Mouse (Mus musculus) right cerebral cortex, adult 18-20 months (tissue): ENCODE data around the gene 4933415A04Rik.

ENCODE experiments used
- DNase-seq: peaks from one replicate; pipeline ENCODE4 v3.0.0; 2022; ENCODE audit warnings: mixed read lengths

The 4933415A04Rik gene

GRCm38 (mm10) chr11:43586324-43587090, at the start of gene 4933415A04Rik:
TSS of gene 4933415A04Rik (plus strand) at chr11:43587040.
- peak; percentile 59 for DNase-seq

- no peak for DNase-seq
Observed at GRCm38 (mm10) chr11:43537074-43537473, 49.8 kb upstream of the 4933415A04Rik start.

- DNase-seq = no peak
Observed at GRCm38 (mm10) chr11:43539863-43540262, 47.0 kb upstream of the 4933415A04Rik start.

GRCm38 (mm10) chr11:43543711-43544466, 43.0 kb upstream of the 4933415A04Rik start:
- no peak for DNase-seq

- DNase-seq = no peak
Observed at GRCm38 (mm10) chr11:43544819-43545218, 42.0 kb upstream of the 4933415A04Rik start.

GRCm38 (mm10) chr11:43545873-43546475, 40.9 kb upstream of the 4933415A04Rik start:
- DNase-seq = no peak

- no peak for DNase-seq
Observed at GRCm38 (mm10) chr11:43546678-43547077, 40.2 kb upstream of the 4933415A04Rik start.

GRCm38 (mm10) chr11:43548148-43548547, 38.7 kb upstream of the 4933415A04Rik start:
- peak; percentile 68 for DNase-seq

GRCm38 (mm10) chr11:43548657-43549435, 38.0 kb upstream of the 4933415A04Rik start:
- DNase-seq = no peak

GRCm38 (mm10) chr11:43549701-43550100, 37.1 kb upstream of the 4933415A04Rik start:
- no peak for DNase-seq

- DNase-seq = no peak
Observed at GRCm38 (mm10) chr11:43551756-43552155, 35.1 kb upstream of the 4933415A04Rik start.

GRCm38 (mm10) chr11:43552675-43553074, 34.2 kb upstream of the 4933415A04Rik start:
- DNase-seq = no peak

- DNase-seq = no peak
Observed at GRCm38 (mm10) chr11:43556538-43556937, 30.3 kb upstream of the 4933415A04Rik start.

- DNase-seq = peak; percentile 57
Observed at GRCm38 (mm10) chr11:43559515-43560292, 27.1 kb upstream of the 4933415A04Rik start.

- no peak for DNase-seq
Observed at GRCm38 (mm10) chr11:43563654-43564244, 23.1 kb upstream of the 4933415A04Rik start.

GRCm38 (mm10) chr11:43565414-43565813, 21.4 kb upstream of the 4933415A04Rik start:
- no peak for DNase-seq

GRCm38 (mm10) chr11:43565852-43566251, 21.0 kb upstream of the 4933415A04Rik start:
- no peak for DNase-seq

GRCm38 (mm10) chr11:43566696-43567095, 20.1 kb upstream of the 4933415A04Rik start:
- DNase-seq = peak; percentile 35

GRCm38 (mm10) chr11:43568263-43568662, 18.6 kb upstream of the 4933415A04Rik start:
- no peak for DNase-seq

GRCm38 (mm10) chr11:43569188-43569587, 17.7 kb upstream of the 4933415A04Rik start:
- no peak for DNase-seq

GRCm38 (mm10) chr11:43569595-43569994, 17.2 kb upstream of the 4933415A04Rik start:
- peak; percentile 51 for DNase-seq

GRCm38 (mm10) chr11:43575061-43575375, 11.8 kb upstream of the 4933415A04Rik start:
- no peak for DNase-seq
